Mouse (Mus musculus) olfactory bulb, adult 2 months (tissue): Measurements from ENCODE around the gene Stx1b.

ENCODE experiments used
- CTCF ChIP-seq: fragments of 200-500 bp; IDR thresholded peaks from 2 replicates; pipeline ENCODE4 v1.5.1; 2012; ENCODE audit warnings: low read depth, mild to moderate bottlenecking, low read length, moderate library complexity; ENCODE audit not compliant: insufficient read depth
- POLR2A ChIP-seq: fragments of 200-500 bp; IDR thresholded peaks from 2 replicates; pipeline ENCODE4 v1.6.1; 2012; ENCODE audit warnings: mild to moderate bottlenecking, low read depth, low read length, moderate library complexity; ENCODE audit not compliant: insufficient read depth

DNA sequence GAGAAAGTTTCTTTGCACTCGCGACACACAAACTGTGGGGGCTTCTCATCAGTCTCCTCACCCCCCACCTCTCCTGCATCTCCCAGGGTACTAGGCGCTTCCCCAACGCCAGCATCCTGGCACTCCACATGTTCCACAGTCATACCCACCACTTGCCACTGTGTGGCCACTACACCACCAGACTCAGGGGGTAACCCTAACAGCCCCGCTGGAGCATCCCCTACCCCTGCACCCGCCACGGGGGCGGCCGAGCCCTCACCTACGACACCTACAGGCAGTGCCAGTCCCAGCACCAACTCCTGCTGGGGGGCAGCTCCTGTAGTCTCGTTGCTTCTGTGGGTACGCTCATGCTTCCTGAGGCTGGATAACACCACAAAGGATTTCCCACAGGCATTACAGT lies 42.1 kb upstream of the Stx1b start:
- TF ChIP-seq POLR2A (no peak), CTCF (no peak)
